Mouse (Mus musculus): ENCODE results near the gene Muc20. TPM values are rescaled to one million over a fixed set of nuclear protein-coding genes. Genes with fewer than 3 reads are reported as not detected.

Gene Muc20
- polyA plus RNA-seq, 1 experiment from 2014 or later: not detected

- Histone ChIP-seq H3K27me3 (replicated peaks; ENCODE audit: control insufficient read depth, insufficient read depth, low read length) (no peaks in the 10 kb centered on the region), H3K4me1 (replicated peaks; ENCODE audit: control insufficient read depth, insufficient read depth, low read length) (0 out of 2 replicates have a peak, but pooled peaks cover 9% of the 10 kb centered on the region), H3K4me2 (no peak within 1 kb of the TSS), H3K9ac (ENCODE audit: low read depth, low read length) (no peak within 1 kb of the TSS), H3K4me3 (ENCODE audit: low read depth, low read length) (no peak within 1 kb of the TSS), H3K9me3 (ENCODE audit: control insufficient read depth, low read length) (no peaks in the 10 kb centered on the region), H3K27ac (ENCODE audit: low read depth, low read length) (no peak within 1 kb of the TSS), H3K36me3 (ENCODE audit: control insufficient read depth, insufficient read depth, low read length) (no peaks in the 10 kb centered on the region)
- DNase-seq (ENCODE audit: low spot score) (no peak), ATAC-seq (replicated peaks; ENCODE audit: low FRiP score) (no peak)
- WGBS: 77% methylated on average over 4 of the region's 4 CpGs
Observed at GRCm38 (mm10) chr16:32810321-32810720, 13.1 kb upstream of the Muc20 start, which contains the start of gene Smbd1. Gene Smbd1 (minus strand): TSS chr16:32810477.

- 48% methylated on average over 8 of the region's 8 CpGs for WGBS
Observed at GRCm38 (mm10) chr16:32807408-32808185, 10.4 kb upstream of the Muc20 start.

GRCm38 (mm10) chr16:32805151-32805550, 7.9 kb upstream of the Muc20 start:
- Histone ChIP-seq H3K27ac (ENCODE audit: low read depth, low read length) (no peak overlapping the region), H3K9me3 (ENCODE audit: control insufficient read depth, low read length) (no peaks in the 10 kb centered on the region), H3K4me2 (no peak overlapping the region), H3K27me3 (replicated peaks; ENCODE audit: control insufficient read depth, insufficient read depth, low read length) (no peaks in the 10 kb centered on the region), H3K4me1 (replicated peaks; ENCODE audit: control insufficient read depth, insufficient read depth, low read length) (0 out of 2 replicates have a peak, but pooled peaks cover 2% of the 10 kb centered on the region), H3K4me3 (ENCODE audit: low read depth, low read length) (no peak overlapping the region), H3K36me3 (ENCODE audit: control insufficient read depth, insufficient read depth, low read length) (no peaks in the 10 kb centered on the region), H3K9ac (ENCODE audit: low read depth, low read length) (no peak overlapping the region)
- ATAC-seq (replicated peaks; ENCODE audit: low FRiP score): no peak
- 78% methylated on average over 7 of the region's 7 CpGs for WGBS
- DNase-seq (ENCODE audit: low spot score): no peak

More at GRCm38 (mm10) chr16:32807408-32808185, 10.4 kb upstream of the Muc20 start:
- no peak overlapping the region for H3K4me3 ChIP-seq (ENCODE audit: low read depth, low read length)
- no peak overlapping the region for H3K9ac ChIP-seq (ENCODE audit: low read depth, low read length)
- H3K9me3 ChIP-seq (ENCODE audit: control insufficient read depth, low read length): no peaks in the 10 kb centered on the region
- no peak overlapping the region for H3K4me2 ChIP-seq
- no peaks in the 10 kb centered on the region for H3K36me3 ChIP-seq (ENCODE audit: control insufficient read depth, insufficient read depth, low read length)
- H3K27ac ChIP-seq (ENCODE audit: low read depth, low read length): no peak overlapping the region
- no peaks in the 10 kb centered on the region for H3K27me3 ChIP-seq (replicated peaks; ENCODE audit: control insufficient read depth, insufficient read depth, low read length)
- DNase-seq (ENCODE audit: low spot score): no peak
- H3K4me1 ChIP-seq (replicated peaks; ENCODE audit: control insufficient read depth, insufficient read depth, low read length): 0 out of 2 replicates have a peak, but pooled peaks cover 2% of the 10 kb centered on the region
- 0 out of 2 replicates have a peak, but pooled peaks have one; percentile 31 for ATAC-seq (replicated peaks; ENCODE audit: low FRiP score)

GRCm38 (mm10) chr16:32803901-32804300, 6.7 kb upstream of the Muc20 start:
- WGBS: 38% methylated on average over 5 of the region's 5 CpGs
- Histone ChIP-seq H3K27me3 (replicated peaks; ENCODE audit: control insufficient read depth, insufficient read depth, low read length) (no peaks in the 10 kb centered on the region), H3K4me1 (replicated peaks; ENCODE audit: control insufficient read depth, insufficient read depth, low read length) (0 out of 2 replicates have a peak, but pooled peaks cover 2% of the 10 kb centered on the region), H3K4me3 (ENCODE audit: low read depth, low read length) (no peak overlapping the region), H3K9me3 (ENCODE audit: control insufficient read depth, low read length) (no peaks in the 10 kb centered on the region), H3K4me2 (no peak overlapping the region), H3K9ac (ENCODE audit: low read depth, low read length) (no peak overlapping the region), H3K27ac (ENCODE audit: low read depth, low read length) (no peak overlapping the region), H3K36me3 (ENCODE audit: control insufficient read depth, insufficient read depth, low read length) (no peaks in the 10 kb centered on the region)
- DNase-seq (ENCODE audit: low spot score) (no peak), ATAC-seq (replicated peaks; ENCODE audit: low FRiP score) (no peak)

GRCm38 (mm10) chr16:32803252-32803853, 6.1 kb upstream of the Muc20 start:
- H3K4me3 ChIP-seq (ENCODE audit: low read depth, low read length): no peak overlapping the region
- ATAC-seq (replicated peaks; ENCODE audit: low FRiP score) (no peak), DNase-seq (ENCODE audit: low spot score) (no peak)
- H3K9ac ChIP-seq (ENCODE audit: low read depth, low read length): no peak overlapping the region
- 57% methylated on average over 6 of the region's 6 CpGs for WGBS
- H3K36me3 ChIP-seq (ENCODE audit: control insufficient read depth, insufficient read depth, low read length): no peaks in the 10 kb centered on the region
- no peaks in the 10 kb centered on the region for H3K9me3 ChIP-seq (ENCODE audit: control insufficient read depth, low read length)
- H3K4me1 ChIP-seq (replicated peaks; ENCODE audit: control insufficient read depth, insufficient read depth, low read length): 0 out of 2 replicates have a peak, but pooled peaks cover 2% of the 10 kb centered on the region
- H3K27ac ChIP-seq (ENCODE audit: low read depth, low read length): no peak overlapping the region
- H3K4me2 ChIP-seq: no peak overlapping the region
- H3K27me3 ChIP-seq (replicated peaks; ENCODE audit: control insufficient read depth, insufficient read depth, low read length): no peaks in the 10 kb centered on the region

- DNase-seq (ENCODE audit: low spot score): no peak
- ATAC-seq (replicated peaks; ENCODE audit: low FRiP score): no peak
- Histone ChIP-seq H3K4me2 (no peak overlapping the region), H3K27me3 (replicated peaks; ENCODE audit: control insufficient read depth, insufficient read depth, low read length) (peaks cover 8% of the 10 kb centered on the region), H3K4me3 (ENCODE audit: low read depth, low read length) (no peak overlapping the region), H3K9me3 (ENCODE audit: control insufficient read depth, low read length) (no peaks in the 10 kb centered on the region), H3K4me1 (replicated peaks; ENCODE audit: control insufficient read depth, insufficient read depth, low read length) (no peaks in the 10 kb centered on the region), H3K27ac (ENCODE audit: low read depth, low read length) (no peak overlapping the region), H3K36me3 (ENCODE audit: control insufficient read depth, insufficient read depth, low read length) (no peaks in the 10 kb centered on the region), H3K9ac (ENCODE audit: low read depth, low read length) (no peak overlapping the region)
- WGBS: 77% methylated on average over 14 of the region's 14 CpGs
Observed at GRCm38 (mm10) chr16:32796676-32797425, 384 bp downstream of the Muc20 start.

GRCm38 (mm10) chr16:32795177-32795576, 2.1 kb downstream of the Muc20 start:
- no peak overlapping the region for H3K27ac ChIP-seq (ENCODE audit: low read depth, low read length)
- no peaks in the 10 kb centered on the region for H3K9me3 ChIP-seq (ENCODE audit: control insufficient read depth, low read length)
- DNase-seq (ENCODE audit: low spot score): no peak
- WGBS: 43% methylated on average over 1 of the region's 1 CpGs
- H3K27me3 ChIP-seq (replicated peaks; ENCODE audit: control insufficient read depth, insufficient read depth, low read length): peaks cover 8% of the 10 kb centered on the region
- H3K4me2 ChIP-seq: no peak overlapping the region
- ATAC-seq (replicated peaks; ENCODE audit: low FRiP score): no peak
- H3K4me3 ChIP-seq (ENCODE audit: low read depth, low read length): no peak overlapping the region
- no peaks in the 10 kb centered on the region for H3K4me1 ChIP-seq (replicated peaks; ENCODE audit: control insufficient read depth, insufficient read depth, low read length)
- H3K9ac ChIP-seq (ENCODE audit: low read depth, low read length): no peak overlapping the region
- no peaks in the 10 kb centered on the region for H3K36me3 ChIP-seq (ENCODE audit: control insufficient read depth, insufficient read depth, low read length)

- Histone ChIP-seq H3K4me2 (no peak overlapping the region), H3K4me3 (ENCODE audit: low read depth, low read length) (no peak overlapping the region), H3K4me1 (replicated peaks; ENCODE audit: control insufficient read depth, insufficient read depth, low read length) (no peaks in the 10 kb centered on the region), H3K9ac (ENCODE audit: low read depth, low read length) (no peak overlapping the region), H3K27ac (ENCODE audit: low read depth, low read length) (no peak overlapping the region), H3K36me3 (ENCODE audit: control insufficient read depth, insufficient read depth, low read length) (no peaks in the 10 kb centered on the region), H3K27me3 (replicated peaks; ENCODE audit: control insufficient read depth, insufficient read depth, low read length) (peaks cover 4% of the 10 kb centered on the region; the same call in 1 of the 2 replicates), H3K9me3 (ENCODE audit: control insufficient read depth, low read length) (peaks cover 4% of the 10 kb centered on the region; the same call in 1 of the 2 replicates)
- no peak for DNase-seq (ENCODE audit: low spot score)
- WGBS: 79% methylated on average over 5 of the region's 5 CpGs
- ATAC-seq (replicated peaks; ENCODE audit: low FRiP score): no peak
Observed at GRCm38 (mm10) chr16:32790056-32790455, 7.2 kb downstream of the Muc20 start.
